Mouse (Mus musculus): ENCODE measurements at regions not wholly inside any gene's neighbourhood (a gene's known extent, or its start where the extent isn't known, plus 50 kb on each side); places are given as distances from the start of the nearest gene placed in this dataset.

- Histone ChIP-seq H3K4me1 (ENCODE audit: control insufficient read depth, insufficient read depth, low read length) (no peaks in the 10 kb centered on the region), H3K27me3 (ENCODE audit: control insufficient read depth, insufficient read depth, low read length) (no peaks in the 10 kb centered on the region), H3K4me3 (replicated peaks; ENCODE audit: insufficient read depth, low read depth, low read length) (no peak overlapping the region), H3K27ac (ENCODE audit: insufficient read depth, low read length) (no peak overlapping the region)
- no peak for TF ChIP-seq CTCF (IDR thresholded peaks at IDR 0.05; ENCODE audit: borderline replicate concordance, insufficient read depth, low read depth, low read length)
- TF ChIP-seq POLR2A (IDR thresholded peaks at IDR 0.05; ENCODE audit: borderline replicate concordance, insufficient read depth, low read length): no peak
- no peak for DNase-seq
- 58% methylated on average over 3 of the region's 3 CpGs for WGBS
These were observed 133.0 kb downstream of the Erv3 start for GRCm38 (mm10) chr2:131726533-131726932.

- no peak for DNase-seq
- Histone ChIP-seq H3K4me1 (ENCODE audit: control insufficient read depth, insufficient read depth, low read length) (no peaks in the 10 kb centered on the region), H3K27ac (ENCODE audit: insufficient read depth, low read length) (no peak overlapping the region), H3K27me3 (ENCODE audit: control insufficient read depth, insufficient read depth, low read length) (no peaks in the 10 kb centered on the region), H3K4me3 (replicated peaks; ENCODE audit: insufficient read depth, low read depth, low read length) (no peak overlapping the region)
- WGBS: 87% methylated on average over 6 of the region's 6 CpGs
- TF ChIP-seq POLR2A (IDR thresholded peaks at IDR 0.05; ENCODE audit: borderline replicate concordance, insufficient read depth, low read length) (no peak), CTCF (IDR thresholded peaks at IDR 0.05; ENCODE audit: borderline replicate concordance, insufficient read depth, low read depth, low read length) (no peak)
These were observed 137.7 kb downstream of the Erv3 start for GRCm38 (mm10) chr2:131721631-131722545.

DNA sequence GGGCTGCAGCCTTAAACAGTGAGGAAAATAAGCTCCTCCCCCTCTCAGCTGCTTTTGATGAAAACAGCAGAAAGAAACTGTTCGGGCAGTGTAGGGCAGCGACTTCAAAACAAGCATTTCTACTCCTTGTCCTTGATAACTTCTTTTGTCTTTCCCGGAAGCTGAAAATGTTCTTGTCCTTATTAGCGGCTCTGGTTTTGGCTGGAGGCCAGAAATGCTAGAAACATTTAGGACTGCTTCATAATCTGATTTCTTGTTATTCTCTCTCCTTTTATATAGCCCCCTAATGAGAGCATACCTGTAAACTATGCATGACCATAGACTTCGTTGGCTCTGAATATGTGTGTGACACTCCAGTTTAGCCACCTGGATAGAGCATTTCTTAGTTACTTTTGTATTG, 142.0 kb downstream of the Erv3 start:
- no peak for TF ChIP-seq CTCF (IDR thresholded peaks at IDR 0.05; ENCODE audit: borderline replicate concordance, insufficient read depth, low read depth, low read length)
- TF ChIP-seq POLR2A (IDR thresholded peaks at IDR 0.05; ENCODE audit: borderline replicate concordance, insufficient read depth, low read length): no peak
- WGBS: 57% methylated on average over 5 of the region's 5 CpGs
- no peak overlapping the region for H3K27ac ChIP-seq (ENCODE audit: insufficient read depth, low read length)

DNA sequence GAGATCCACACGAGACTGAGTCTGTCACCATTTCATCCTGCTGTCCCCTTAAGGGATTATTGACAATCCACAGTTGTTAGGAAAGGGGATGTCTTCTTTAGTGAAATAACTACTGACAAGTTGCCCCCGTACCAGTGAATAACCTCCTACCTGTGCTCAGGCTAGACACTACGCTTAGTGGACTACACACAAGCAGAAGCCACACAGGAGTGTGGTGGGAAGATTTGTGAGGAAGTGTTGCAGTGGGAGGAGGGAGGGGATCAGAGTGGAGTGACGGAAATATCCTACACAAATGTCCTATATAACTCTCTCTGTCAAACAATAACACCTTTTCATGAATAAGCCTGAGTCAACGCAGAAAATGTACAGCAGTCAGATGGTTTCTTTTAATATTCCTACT, 142.7 kb downstream of the Erv3 start:
- DNase-seq: no peak
- H3K27me3 ChIP-seq (ENCODE audit: control insufficient read depth, insufficient read depth, low read length): no peaks in the 10 kb centered on the region
- TF ChIP-seq POLR2A (IDR thresholded peaks at IDR 0.05; ENCODE audit: borderline replicate concordance, insufficient read depth, low read length) (no peak), CTCF (IDR thresholded peaks at IDR 0.05; ENCODE audit: borderline replicate concordance, insufficient read depth, low read depth, low read length) (no peak)
- H3K4me1 ChIP-seq (ENCODE audit: control insufficient read depth, insufficient read depth, low read length): peaks cover 4% of the 10 kb centered on the region; the same call in 1 of the 2 replicates
- no peak overlapping the region for H3K27ac ChIP-seq (ENCODE audit: insufficient read depth, low read length)
- no peak overlapping the region for H3K4me3 ChIP-seq (replicated peaks; ENCODE audit: insufficient read depth, low read depth, low read length)
- WGBS: 98% methylated on average over 5 of the region's 5 CpGs

More for the DNA sequence above, 142.0 kb downstream of the Erv3 start:
- Histone ChIP-seq H3K27me3 (ENCODE audit: control insufficient read depth, insufficient read depth, low read length) (no peaks in the 10 kb centered on the region), H3K4me3 (replicated peaks; ENCODE audit: insufficient read depth, low read depth, low read length) (no peak overlapping the region), H3K4me1 (ENCODE audit: control insufficient read depth, insufficient read depth, low read length) (peaks cover 4% of the 10 kb centered on the region; the same call in 1 of the 2 replicates)
- peak in 1 of 2 experiments; percentile 4 for DNase-seq

DNA sequence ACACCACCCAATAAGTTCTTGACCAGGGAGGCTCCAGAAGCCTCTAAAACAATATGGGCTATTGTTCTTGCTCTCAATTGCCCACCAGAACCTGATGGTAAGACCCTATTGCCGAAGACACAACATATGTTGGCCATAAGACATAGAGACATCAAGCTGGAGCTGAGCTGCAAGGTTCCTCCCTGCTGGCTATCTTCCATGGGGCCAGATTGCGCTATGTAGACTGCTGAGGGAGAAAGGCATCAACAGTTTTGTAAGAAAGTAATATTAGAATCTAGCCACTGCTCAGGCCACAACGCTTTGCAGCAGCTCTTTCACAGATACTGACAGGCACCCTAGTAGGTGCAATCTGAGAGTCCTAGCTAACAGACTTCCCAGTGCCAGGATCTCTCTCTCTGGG, 144.2 kb downstream of the Erv3 start:
- TF ChIP-seq CTCF (IDR thresholded peaks at IDR 0.05; ENCODE audit: borderline replicate concordance, insufficient read depth, low read depth, low read length) (no peak), POLR2A (IDR thresholded peaks at IDR 0.05; ENCODE audit: borderline replicate concordance, insufficient read depth, low read length) (no peak)
- Histone ChIP-seq H3K4me3 (replicated peaks; ENCODE audit: insufficient read depth, low read depth, low read length) (no peak overlapping the region), H3K27ac (ENCODE audit: insufficient read depth, low read length) (no peak overlapping the region), H3K27me3 (ENCODE audit: control insufficient read depth, insufficient read depth, low read length) (no peaks in the 10 kb centered on the region), H3K4me1 (ENCODE audit: control insufficient read depth, insufficient read depth, low read length) (peaks cover 4% of the 10 kb centered on the region; the same call in 1 of the 2 replicates)
- 15% methylated on average over 3 of the region's 3 CpGs for WGBS
- DNase-seq: no peak

DNA sequence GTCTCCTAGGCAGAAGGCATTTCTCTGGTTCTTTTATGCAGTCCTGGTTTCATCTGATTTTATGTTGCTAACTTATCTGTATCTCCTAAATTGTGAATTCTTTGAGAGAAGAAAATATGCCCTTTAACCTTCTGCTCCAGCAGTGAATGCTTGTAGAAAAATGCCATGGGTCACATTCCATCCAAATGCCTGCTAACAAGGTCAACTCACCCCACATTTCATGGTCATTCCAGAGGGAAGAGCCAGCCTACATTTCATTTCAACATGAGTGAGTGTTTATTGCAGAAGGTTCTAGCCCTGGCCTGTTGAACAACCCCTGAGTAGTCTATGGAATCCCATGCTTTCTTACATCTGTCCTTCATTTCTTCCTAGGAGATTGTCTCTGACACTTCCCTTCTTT, 147.7 kb downstream of the Erv3 start:
- no peak overlapping the region for H3K27ac ChIP-seq (ENCODE audit: insufficient read depth, low read length)
- no peak for TF ChIP-seq CTCF (IDR thresholded peaks at IDR 0.05; ENCODE audit: borderline replicate concordance, insufficient read depth, low read depth, low read length)
- TF ChIP-seq POLR2A (IDR thresholded peaks at IDR 0.05; ENCODE audit: borderline replicate concordance, insufficient read depth, low read length): no peak

GRCm38 (mm10) chr2:131706565-131706964, 144.5 kb upstream of the Adra1d start:
- 56% methylated on average over 4 of the region's 4 CpGs for WGBS
- Histone ChIP-seq H3K27ac (ENCODE audit: insufficient read depth, low read length) (no peak overlapping the region), H3K27me3 (ENCODE audit: control insufficient read depth, insufficient read depth, low read length) (no peaks in the 10 kb centered on the region), H3K4me1 (ENCODE audit: control insufficient read depth, insufficient read depth, low read length) (no peaks in the 10 kb centered on the region), H3K4me3 (replicated peaks; ENCODE audit: insufficient read depth, low read depth, low read length) (no peak overlapping the region)
- TF ChIP-seq POLR2A (IDR thresholded peaks at IDR 0.05; ENCODE audit: borderline replicate concordance, insufficient read depth, low read length): no peak
- no peak for TF ChIP-seq CTCF (IDR thresholded peaks at IDR 0.05; ENCODE audit: borderline replicate concordance, insufficient read depth, low read depth, low read length)
- no peak for DNase-seq

More for the DNA sequence above, 147.7 kb downstream of the Erv3 start:
- Histone ChIP-seq H3K4me3 (replicated peaks; ENCODE audit: insufficient read depth, low read depth, low read length) (no peak overlapping the region), H3K4me1 (ENCODE audit: control insufficient read depth, insufficient read depth, low read length) (peaks cover 4% of the 10 kb centered on the region; the same call in 1 of the 2 replicates), H3K27me3 (ENCODE audit: control insufficient read depth, insufficient read depth, low read length) (no peaks in the 10 kb centered on the region)
- DNase-seq: no peak

DNA sequence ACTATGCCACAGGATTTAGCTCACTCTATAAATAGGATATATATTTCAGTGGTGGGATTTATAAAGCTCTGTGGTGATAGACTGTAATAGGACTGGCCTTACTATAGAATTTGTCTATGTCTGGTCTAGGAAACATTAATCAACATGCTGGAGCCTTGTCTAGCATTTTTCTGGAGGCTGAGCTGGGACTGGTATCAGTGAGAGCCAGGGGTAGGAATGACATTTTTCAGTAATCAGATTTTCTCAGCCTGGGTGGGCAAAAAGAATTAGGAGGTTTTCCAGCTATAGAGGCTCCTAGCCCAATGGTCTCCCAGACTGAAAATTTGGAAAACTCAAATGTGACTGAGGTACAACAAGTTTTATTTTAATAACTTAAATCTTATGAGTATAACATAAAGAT, 142.3 kb upstream of the Adra1d start:
- no peak overlapping the region for H3K4me3 ChIP-seq (replicated peaks; ENCODE audit: insufficient read depth, low read depth, low read length)
- H3K27me3 ChIP-seq (ENCODE audit: control insufficient read depth, insufficient read depth, low read length): no peaks in the 10 kb centered on the region
- no peak overlapping the region for H3K27ac ChIP-seq (ENCODE audit: insufficient read depth, low read length)
- TF ChIP-seq CTCF (IDR thresholded peaks at IDR 0.05; ENCODE audit: borderline replicate concordance, insufficient read depth, low read depth, low read length): no peak
- no peak for DNase-seq
- H3K4me1 ChIP-seq (ENCODE audit: control insufficient read depth, insufficient read depth, low read length): no peaks in the 10 kb centered on the region

Data from cerebellum, adult 2 months (tissue).